Mouse (Mus musculus) liver, adult 2 months (tissue): ENCODE measurements around the gene Cd300lf.

ENCODE experiments used
- CTCF ChIP-seq: fragments of 200-500 bp; IDR thresholded peaks from 2 replicates; pipeline ENCODE4 v1.5.1; 2011; ENCODE audit warnings: low read depth, low read length, control low read depth
- POLR2A ChIP-seq: fragments of 200-500 bp; IDR thresholded peaks from 2 replicates; pipeline ENCODE4 v1.6.1; 2011; ENCODE audit warnings: low read length, control low read depth; ENCODE audit not compliant: insufficient read depth; ENCODE audit errors: extremely low read depth

DNA sequence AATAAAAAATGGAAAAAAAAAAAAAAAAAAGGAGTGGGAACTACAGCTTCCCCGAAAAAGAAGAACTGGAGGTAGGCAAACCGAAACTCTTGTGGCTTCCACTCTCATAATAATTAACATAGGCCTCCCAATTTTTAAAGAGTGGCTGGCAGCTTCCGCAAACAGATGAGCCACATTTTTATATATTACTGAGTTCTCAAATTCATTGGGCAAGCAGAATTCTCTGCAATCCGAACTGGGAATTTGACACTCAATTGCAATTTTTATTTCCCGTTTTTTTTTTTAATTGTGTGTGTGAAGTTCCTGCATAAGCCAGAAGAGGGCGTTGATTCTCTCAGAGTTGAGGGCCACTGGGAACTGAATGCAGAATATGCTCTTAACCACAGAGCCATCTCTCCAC lies 67.0 kb downstream of the Cd300lf start:
- no peak for TF ChIP-seq POLR2A
- TF ChIP-seq CTCF: no peak
